Mouse (Mus musculus) cerebellum, postnatal 10 days (tissue): ENCODE data around the gene Wdr5.

ENCODE experiments used
- DNase-seq, 2 experiments: peaks; one replicate each; pipeline ENCODE4 v3.0.0; 2021; ENCODE audit warnings: mixed read lengths in 2 of 2

Gene Wdr5

DNA sequence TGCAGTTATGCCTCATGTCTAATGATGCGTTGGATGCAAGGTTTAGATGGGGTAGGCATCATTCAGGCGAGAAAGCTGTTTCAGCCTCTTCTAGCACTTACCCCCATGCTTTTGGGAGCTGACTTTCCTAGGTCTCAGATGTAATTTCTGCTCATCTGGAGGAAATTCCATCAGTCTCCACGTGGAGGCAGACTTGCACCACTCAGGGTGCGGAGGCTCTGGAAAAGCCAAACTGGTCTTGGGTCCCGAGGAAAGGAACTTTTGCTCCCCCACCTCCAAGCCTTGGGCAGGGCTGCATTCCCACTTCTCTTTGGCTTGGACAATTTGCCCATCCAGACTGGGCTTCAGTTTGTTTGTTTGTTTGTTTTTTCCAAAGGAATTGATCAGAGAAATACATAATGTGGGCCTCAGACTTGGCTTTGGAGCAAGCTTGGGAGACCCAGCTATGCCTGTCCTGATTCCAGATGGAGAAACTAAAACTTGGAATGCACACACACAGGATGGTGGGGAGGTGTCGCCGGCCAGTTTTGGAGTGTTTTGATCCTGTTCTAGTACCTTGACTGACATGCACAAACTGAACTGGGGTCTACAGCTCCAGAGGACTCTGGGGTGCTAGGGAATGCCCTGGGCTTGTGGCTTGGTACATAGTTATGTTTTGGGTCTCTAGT lies 37.8 kb downstream of the Wdr5 start:
- peak; percentile 87 to 90 for DNase-seq

DNA sequence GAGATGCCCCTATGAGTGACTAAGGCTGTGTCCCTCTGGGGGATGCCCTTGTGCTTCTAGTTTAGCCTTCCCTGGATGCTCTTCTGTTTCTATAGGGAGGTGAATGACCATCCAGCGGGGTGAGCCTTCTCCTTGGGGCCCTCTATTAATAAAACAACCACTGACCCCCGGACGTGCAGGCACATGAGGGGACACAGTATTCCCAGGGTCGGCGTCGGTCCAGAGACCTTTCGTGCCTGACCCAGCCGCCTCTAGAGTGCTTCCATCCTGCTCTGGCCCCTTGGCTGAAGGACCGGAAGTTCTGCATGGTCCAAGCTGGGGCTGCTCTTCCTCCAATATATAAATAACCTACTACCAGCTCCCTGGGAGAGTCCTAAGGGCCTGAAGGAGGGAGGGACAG lies 39.4 kb downstream of the Wdr5 start:
- no peak for DNase-seq

GRCm38 (mm10) chr2:27556921-27557320 lies 42.0 kb downstream of the Wdr5 start:
- DNase-seq, result no peak

GRCm38 (mm10) chr2:27560708-27561123 lies 45.8 kb downstream of the Wdr5 start:
- no peak for DNase-seq

DNA sequence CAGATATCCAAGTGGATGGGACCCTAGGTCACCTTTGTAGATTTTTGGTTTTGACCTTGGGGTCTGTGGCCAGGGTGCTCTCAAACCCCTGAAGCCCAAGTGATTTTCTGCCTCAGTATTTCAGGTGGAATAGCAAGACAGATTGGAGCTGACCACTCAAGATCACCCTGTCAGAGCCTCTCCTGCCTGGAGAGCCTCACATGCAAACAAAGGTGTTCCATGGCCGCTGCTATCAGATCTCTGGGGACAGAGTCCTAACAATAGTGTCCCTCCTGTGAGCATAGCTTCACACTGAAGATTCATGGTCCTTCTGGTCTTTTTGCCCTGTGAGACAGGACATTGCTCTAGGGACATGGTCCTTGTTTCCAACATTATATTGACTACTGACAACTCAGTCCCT lies 46.2 kb downstream of the Wdr5 start:
- DNase-seq, result no peak

- no peak for DNase-seq
Observed at GRCm38 (mm10) chr2:27561829-27562228, 46.9 kb downstream of the Wdr5 start.

DNA sequence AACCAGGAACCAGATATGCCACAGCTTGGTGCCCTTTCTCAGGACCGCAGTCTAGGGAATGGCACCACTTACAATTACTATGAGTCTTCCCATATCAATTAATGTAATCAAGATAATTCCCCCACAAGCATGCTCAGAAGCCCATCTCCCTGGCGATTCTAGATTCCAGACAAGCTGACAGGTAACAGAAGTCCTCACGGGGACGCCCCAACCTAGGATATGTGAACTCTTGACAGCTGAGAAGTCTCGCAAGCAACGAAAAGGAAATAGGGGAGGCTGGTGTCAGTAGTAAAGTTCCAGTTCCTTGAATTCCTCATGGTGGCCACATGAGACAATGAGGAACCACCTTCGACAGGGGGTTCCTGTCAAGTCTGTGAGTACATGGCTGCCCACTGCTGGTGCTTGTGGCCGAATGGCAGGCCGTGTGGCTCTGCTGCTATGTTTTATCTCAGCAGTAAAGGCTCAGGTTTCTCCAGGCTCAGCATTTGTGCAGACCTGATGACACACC lies 48.7 kb downstream of the Wdr5 start:
- no peak for DNase-seq

DNA sequence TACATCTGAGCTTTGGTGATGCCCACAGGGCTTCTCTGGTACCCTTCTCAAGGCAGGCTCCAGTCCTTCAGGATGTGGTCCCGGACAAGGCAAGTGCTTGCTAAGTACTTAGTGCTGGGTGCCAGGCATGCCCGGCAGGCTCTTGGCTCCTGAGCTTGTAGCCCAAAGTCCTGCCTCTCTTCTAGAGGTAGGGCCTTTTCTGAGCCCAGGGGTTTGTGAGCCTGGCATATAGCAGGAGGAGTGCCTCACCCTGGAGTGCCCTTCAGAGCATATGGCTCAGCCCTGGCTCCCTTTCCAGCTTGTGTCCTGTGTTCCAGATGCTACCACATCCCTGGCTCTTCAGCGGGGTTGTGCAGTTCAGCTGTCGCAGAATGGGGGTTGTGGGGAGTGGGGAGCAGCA lies 49.7 kb downstream of the Wdr5 start:
- no peak for DNase-seq

DNA sequence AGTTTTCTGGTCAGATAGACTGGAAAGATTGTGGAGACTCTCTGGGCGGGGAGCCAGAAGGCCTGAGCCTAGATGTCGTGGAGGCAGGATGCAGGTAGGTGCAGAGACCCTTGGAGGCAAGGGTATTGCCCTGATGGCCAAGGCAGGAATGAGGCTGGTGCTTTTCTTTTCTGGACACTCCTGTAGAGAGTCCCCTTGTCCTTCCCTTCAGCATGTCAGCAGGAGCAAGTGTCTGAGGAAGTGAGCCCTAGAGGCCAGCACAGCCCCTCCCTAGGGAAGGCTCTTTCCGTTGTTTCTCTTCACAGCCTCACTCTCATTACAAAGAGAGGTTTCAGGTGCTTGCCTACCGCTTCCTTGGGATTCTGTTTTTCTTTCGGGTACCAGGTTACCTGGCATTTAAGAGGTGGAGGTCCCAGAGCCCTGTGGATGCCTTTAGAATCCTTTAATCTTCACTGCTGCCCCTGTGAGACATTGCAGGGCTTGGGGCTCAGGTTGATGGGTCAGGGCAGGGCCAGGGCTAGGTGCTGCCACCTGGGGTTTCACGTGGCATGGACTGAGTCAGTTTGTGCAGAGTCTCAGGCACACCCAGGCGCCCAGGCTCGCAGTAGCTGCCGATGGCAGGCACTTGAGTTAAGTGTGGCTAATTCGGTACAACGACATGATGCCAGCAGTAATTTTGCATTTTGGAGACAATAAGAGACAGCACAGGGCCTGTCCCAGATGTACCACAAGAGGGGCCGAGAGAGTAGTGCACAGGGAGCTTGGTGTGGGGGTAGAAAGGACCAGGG lies 50.6 kb downstream of the Wdr5 start:
- DNase-seq, result peak; percentile 37 to 38

DNA sequence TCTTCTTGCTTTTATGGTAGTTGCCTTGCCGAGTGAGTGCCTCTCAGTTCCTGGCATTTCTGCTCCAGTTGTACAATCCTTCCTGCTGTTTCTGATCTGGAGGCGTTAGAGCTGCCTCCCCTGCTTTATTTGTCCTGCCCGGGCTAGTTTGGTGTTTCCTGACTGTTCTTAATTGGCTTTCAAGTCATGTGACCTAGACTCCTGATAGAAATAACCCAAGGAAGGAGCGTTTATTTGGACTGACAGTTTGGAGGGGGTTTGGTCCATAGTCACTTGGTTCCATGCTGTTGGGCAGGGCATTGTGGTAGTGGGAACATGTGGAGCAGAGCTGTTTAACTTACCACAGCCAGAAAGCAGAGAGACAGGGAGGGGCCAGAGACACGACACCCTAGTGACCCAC lies 55.9 kb downstream of the Wdr5 start:
- DNase-seq, result no peak

DNA sequence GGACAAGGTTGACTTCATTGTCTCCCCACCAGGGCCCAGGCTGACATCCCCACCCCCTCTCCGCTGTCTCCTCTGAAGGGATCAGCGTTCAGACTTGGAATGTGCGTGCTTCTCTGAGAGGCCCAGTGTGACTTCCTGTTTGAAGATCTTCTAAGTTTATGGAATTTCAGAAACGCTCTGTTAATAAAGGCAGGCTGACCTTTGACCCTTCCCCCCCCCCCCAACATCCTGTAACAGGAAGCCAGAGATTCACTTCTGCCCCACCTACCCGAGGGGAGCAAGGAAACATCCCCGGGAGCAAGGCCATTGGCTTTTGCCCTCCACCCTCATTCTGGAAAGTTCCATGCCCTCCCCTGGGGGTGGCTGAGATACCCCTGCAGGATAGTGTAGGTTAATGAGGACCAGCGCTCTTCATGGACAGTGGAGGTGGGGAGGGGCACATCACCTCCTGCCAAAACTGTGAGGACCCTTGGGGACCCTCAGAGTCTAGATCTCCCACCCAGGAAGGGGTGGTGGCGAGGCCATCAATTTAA lies 57.4 kb downstream of the Wdr5 start:
- DNase-seq, result peak in 1 of 2 experiments; percentile 25

DNA sequence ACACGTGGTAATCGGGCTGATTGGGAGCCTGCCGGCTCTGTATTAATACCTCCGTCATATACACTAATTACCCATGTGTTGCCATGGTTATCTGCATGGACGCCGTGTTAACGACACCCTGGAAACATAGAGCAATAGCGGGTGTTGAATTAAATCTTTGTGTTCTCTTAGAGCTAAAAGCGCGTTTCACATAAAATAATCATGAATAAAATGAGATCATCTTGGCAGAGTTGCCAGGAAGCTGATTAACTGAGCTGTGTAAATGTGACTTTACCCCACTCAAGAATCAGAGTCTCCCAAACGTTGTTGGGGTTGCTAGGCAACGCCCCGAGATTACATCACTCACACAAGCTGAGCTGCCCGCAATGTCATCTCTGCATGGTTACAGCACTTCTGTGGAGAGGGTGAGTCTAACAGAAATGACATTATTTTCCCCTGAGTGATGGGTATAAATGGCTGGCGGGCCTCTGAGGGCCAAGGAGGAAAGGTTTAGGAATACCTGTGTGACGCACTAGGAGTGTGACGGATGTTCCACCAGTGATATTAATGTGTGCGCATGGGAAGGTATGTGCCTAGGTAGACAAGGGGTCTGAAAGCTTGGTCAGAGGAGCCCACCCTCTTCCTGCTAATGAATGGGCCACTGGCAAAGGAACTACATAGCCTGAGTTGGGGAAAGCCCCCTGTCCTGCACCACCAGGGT lies 58.1 kb downstream of the Wdr5 start:
- peak; percentile 60 to 61 for DNase-seq

DNA sequence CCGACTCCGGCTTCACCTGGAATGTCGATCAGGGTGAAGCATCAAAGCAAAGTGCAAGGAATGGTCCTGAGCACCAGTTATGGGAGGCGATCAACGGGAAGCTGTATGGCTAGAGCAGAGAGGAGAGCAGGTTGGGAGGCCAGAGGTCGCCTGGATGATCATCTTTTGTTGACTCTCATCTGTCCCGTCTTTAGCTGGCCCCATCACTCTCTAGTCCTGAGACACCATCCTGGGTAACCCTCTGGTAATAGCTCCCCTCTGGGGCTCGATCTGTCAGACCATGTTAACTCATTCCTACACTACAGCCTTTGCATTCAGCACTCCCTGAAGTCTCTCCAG lies 58.6 kb downstream of the Wdr5 start:
- DNase-seq, result no peak

DNA sequence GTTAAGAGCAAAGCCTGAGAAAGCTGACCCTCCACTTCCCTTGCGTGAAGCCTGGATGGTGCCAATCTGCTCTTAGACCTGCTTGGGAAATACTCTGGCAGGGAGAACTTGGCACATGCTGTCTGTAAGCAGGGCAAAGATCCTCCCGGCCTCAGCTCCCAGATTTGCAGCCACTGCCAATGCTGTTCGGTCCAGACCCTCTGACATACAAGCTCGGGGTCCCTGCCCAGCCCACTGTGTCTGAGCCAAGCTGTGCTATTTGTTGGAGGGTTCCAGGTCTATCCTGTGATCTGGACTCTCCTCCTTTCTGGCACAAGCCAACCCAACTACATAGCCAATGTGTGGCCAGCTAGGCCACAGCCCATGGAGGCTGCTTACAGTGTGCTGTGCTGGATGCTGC lies 61.5 kb downstream of the Wdr5 start:
- DNase-seq, result peak; percentile 66 to 84

- no peak for DNase-seq
Observed at GRCm38 (mm10) chr2:27578552-27578951, 63.6 kb downstream of the Wdr5 start.

- DNase-seq, result no peak
Observed at GRCm38 (mm10) chr2:27582112-27582511, 67.2 kb downstream of the Wdr5 start.

- DNase-seq, result peak; percentile 90 to 91
Observed at GRCm38 (mm10) chr2:27583019-27583418, 68.1 kb downstream of the Wdr5 start.

DNA sequence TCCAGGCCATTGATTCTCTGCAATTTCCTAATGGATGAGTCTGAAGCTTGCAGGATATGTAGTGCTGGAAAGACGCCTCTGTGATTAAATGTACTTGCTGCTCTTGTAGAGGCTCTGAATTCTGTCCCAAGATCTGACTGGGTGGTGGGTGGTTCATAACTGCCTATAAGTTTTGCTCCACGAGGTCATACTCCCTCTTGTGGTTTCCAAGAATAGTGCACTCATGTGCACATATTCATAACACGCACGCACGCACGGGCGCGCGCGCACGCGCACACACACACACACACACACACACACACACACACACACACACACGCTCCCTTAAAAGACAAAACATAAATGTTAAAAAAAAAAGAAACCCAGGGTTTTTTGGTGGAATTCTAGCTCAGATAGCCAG lies 69.6 kb downstream of the Wdr5 start:
- DNase-seq, result no peak
